Mouse (Mus musculus) C2C12 (cell line): ENCODE results near the gene Bcl2l13. TPM values are rescaled to one million over a fixed set of nuclear protein-coding genes. Genes with fewer than 3 reads are reported as not detected.

Experiments used
- H3K27me3 ChIP-seq: one replicate; pipeline ENCODE4 v1.6.1; 2011; ENCODE audit not compliant: control insufficient read depth, insufficient read depth, insufficient read length
- H3K36me3 ChIP-seq: one replicate; pipeline ENCODE4 v1.6.1; 2011; ENCODE audit not compliant: control insufficient read depth, insufficient read depth
- H3K4me3 ChIP-seq: one replicate; pipeline ENCODE4 v1.5.1; 2011; ENCODE audit warnings: mild to moderate bottlenecking, control low read depth; ENCODE audit not compliant: poor library complexity, insufficient read depth, severe bottlenecking
- H3K79me2 ChIP-seq: one replicate; pipeline ENCODE4 v1.6.1; 2011; ENCODE audit not compliant: control insufficient read depth, insufficient read depth
- H3K79me3 ChIP-seq: one replicate; pipeline ENCODE4 v1.6.1; 2011; ENCODE audit warnings: low read depth, control low read depth
- H3ac ChIP-seq: one replicate; pipeline ENCODE3; 2011; ENCODE audit warnings: low read depth; ENCODE audit not compliant: control insufficient read depth, insufficient read length
- CEBPB ChIP-seq: IDR thresholded peaks from one replicate; pipeline ENCODE4 v1.6.1; 2011; ENCODE audit warnings: low read depth, mild to moderate bottlenecking, control low read depth, moderate library complexity
- CTCF ChIP-seq: IDR thresholded peaks from one replicate; pipeline ENCODE4 v1.5.1; 2011; ENCODE audit not compliant: control insufficient read depth, insufficient read depth, insufficient read length
- FOSL1 ChIP-seq: IDR thresholded peaks from one replicate; pipeline ENCODE4 v1.8.0; 2011; ENCODE audit warnings: mild to moderate bottlenecking, low read length; ENCODE audit not compliant: poor library complexity, insufficient read depth, severe bottlenecking
- MAX ChIP-seq: IDR thresholded peaks from one replicate; pipeline ENCODE4 v1.6.1; 2011; ENCODE audit warnings: mild to moderate bottlenecking, control low read depth
- MYOD1 ChIP-seq: IDR thresholded peaks from one replicate; pipeline ENCODE4 v1.6.1; 2011; ENCODE audit warnings: low read depth; ENCODE audit not compliant: control insufficient read depth, insufficient read length
- MYOG ChIP-seq: IDR thresholded peaks from one replicate; pipeline ENCODE4 v1.6.1; 2011; ENCODE audit not compliant: control insufficient read depth, insufficient read length; ENCODE audit errors: extremely low read depth
- USF1 ChIP-seq: IDR thresholded peaks from one replicate; pipeline ENCODE4 v1.6.1; 2011; ENCODE audit warnings: low read depth, mild to moderate bottlenecking, control low read depth, moderate library complexity
- polyA plus RNA-seq: library from polyadenylated mRNA; unstranded; fragments of >200 nt; fragmentation: generic; extraction: Trizol; gene quantifications from one replicate; pipeline ENCODE4 v1.2.1, GENCODE M21; 2012; ENCODE audit warnings: missing spikeins

The Bcl2l13 gene
- polyA plus RNA-seq, 1 experiment = 24.6 TPM

DNA sequence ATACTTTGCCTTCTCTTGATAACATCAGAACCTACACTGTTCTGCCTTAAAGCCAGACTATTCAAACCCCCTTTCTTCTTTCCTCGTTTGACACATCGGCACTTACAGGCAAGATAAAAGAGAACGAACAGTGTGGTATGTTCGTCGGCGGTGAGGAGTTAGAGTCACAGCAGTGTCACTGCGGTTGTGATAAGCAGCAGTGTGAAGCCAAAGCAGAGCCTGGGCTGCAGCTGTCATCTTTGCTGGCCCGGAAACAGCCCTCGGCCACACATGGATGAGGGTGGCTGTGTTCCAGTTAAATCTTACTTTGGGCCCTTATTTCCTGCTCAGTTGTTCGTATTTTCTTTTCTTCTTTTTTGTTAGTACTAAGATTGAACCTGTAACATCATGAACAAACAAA lies 18.4 kb downstream of the Bcl2l13 start:
- TF ChIP-seq FOSL1 = no peak
- peak; percentile 97 for TF ChIP-seq MYOD1
- peak; percentile 7 for TF ChIP-seq MAX
- no peaks in the 10 kb centered on the region for H3K27me3 ChIP-seq
- no peak overlapping the region for H3K4me3 ChIP-seq
- peaks cover 20% of the 10 kb centered on the region for H3K36me3 ChIP-seq
- no peak overlapping the region for H3ac ChIP-seq
- H3K79me3 ChIP-seq = peaks cover 5% of the 10 kb centered on the region
- H3K79me2 ChIP-seq = peaks cover 35% of the 10 kb centered on the region

DNA sequence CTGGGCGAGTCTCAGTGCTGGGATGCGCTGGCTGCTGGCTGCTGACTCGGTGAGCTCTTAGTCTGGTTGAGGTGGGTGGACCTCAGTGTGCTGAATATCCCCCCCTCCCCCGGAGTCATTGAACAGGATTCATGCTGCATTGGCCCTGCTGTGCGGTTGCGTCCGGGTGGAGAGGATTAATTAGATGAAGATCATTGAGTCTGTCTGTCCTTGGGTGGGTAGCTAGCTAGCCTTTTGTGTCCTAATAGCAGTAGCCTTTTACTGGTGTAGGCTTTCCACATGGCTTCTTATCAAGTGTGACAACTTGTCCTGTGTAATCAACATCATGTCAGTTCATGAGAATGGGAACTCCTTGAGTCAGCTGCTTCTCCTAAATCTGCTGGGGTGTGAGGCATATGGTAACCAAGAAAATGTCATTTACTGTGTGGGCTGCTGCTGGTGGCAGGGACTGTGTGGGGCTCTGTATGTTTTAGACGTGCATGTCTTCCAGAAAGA lies 22.3 kb downstream of the Bcl2l13 start:
- Histone ChIP-seq H3K4me3 (no peak overlapping the region), H3K79me3 (peaks cover 14% of the 10 kb centered on the region), H3ac (no peak overlapping the region), H3K36me3 (peaks cover 8% of the 10 kb centered on the region), H3K27me3 (no peaks in the 10 kb centered on the region), H3K79me2 (peaks cover 58% of the 10 kb centered on the region)
- TF ChIP-seq CEBPB = no peak
- TF ChIP-seq MYOD1 = no peak
- TF ChIP-seq CTCF = no peak
- TF ChIP-seq MAX = no peak
- TF ChIP-seq FOSL1 = no peak
- no peak for TF ChIP-seq USF1
- TF ChIP-seq MYOG = no peak

DNA sequence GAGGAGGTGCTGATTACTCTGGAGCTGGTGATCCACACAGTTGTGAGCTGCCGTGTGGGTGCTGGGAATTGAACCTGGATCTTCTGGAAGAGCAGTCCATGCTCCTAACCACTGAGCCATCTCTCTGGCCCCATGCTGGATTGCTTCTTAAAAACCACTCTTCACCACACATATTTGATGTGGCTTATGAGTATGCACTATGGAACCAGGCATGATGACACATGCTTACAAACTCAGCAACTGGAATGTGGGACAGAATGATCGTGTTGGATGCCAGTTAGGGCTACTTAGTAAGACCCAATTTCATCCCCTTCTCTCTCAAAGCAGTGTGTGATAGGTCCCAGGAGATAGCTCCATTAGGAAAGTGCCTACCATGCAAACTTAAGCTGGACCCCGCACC lies 24.1 kb downstream of the Bcl2l13 start:
- Histone ChIP-seq H3K79me3 (peaks cover 16% of the 10 kb centered on the region), H3K36me3 (peaks cover 8% of the 10 kb centered on the region), H3K4me3 (no peak overlapping the region), H3K27me3 (no peaks in the 10 kb centered on the region), H3K79me2 (peaks cover 68% of the 10 kb centered on the region), H3ac (no peak overlapping the region)
- TF ChIP-seq MYOD1 (peak; percentile 53), USF1 (no peak), FOSL1 (peak; percentile 54)

DNA sequence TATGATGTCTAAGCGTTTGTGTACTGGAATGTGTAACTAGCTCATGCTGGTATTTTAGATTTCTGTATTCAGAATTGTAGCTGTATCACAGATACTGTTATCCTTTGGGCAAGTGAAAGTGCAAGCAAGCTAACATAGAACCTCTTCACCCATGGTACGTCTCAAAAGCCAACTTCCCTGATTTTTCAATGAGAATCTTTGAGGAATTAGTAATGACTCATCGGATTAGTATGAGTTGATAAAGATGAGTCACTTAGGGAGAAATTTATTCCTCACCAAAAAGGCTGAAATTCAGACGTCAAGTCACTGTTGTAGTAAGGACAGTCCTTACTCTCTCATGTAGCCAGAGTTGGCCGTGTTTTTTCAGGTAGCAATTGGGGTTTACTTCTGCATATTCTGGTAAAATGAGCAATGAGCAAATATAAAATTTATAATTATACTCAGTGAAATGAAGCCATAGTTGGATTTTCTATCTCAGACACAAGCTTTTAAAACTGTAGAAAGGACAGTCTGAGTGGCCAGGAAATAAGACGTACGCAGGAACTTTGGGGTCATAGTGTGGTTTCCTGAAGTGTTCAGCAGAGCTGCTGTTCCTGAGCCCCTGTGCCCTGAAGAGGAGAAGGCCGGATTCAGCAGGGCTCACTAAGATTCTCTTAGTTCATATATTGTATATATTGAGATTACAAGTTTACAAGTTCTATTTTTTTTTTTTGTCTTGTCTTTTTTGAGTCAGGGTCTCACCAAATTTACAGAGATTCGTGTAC lies 30.2 kb downstream of the Bcl2l13 start:
- no peak overlapping the region for H3K4me3 ChIP-seq

DNA sequence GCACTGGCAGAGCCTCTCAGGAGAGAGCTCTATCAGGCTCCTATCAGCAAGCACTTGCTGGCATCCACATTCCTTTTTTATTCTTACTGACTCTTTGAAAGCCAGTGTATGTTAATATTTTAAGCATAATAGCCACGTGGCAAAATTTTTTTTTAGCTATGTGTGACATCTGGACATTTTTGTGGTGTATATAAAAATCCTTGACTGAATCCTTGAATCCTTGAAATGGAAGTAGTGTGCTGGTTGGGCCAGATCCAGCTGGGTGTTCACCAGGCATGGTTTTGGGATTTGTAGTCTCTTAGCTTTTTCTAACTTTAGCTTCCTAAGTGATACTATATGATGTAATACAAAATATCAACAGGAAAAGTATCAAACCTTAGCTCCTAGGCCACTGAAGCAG lies 32.8 kb downstream of the Bcl2l13 start:
- H3ac ChIP-seq = no peak overlapping the region
- H3K79me2 ChIP-seq = peaks cover 13% of the 10 kb centered on the region
- no peaks in the 10 kb centered on the region for H3K27me3 ChIP-seq
- H3K36me3 ChIP-seq = peaks cover 14% of the 10 kb centered on the region
- no peak overlapping the region for H3K4me3 ChIP-seq
- peaks cover 10% of the 10 kb centered on the region for H3K79me3 ChIP-seq
- TF ChIP-seq CEBPB (no peak), FOSL1 (no peak), MYOD1 (no peak), USF1 (no peak), MYOG (no peak), CTCF (no peak), MAX (no peak)

More for the DNA sequence above, 30.2 kb downstream of the Bcl2l13 start:
- Histone ChIP-seq H3K27me3 (no peaks in the 10 kb centered on the region), H3K79me3 (peaks cover 15% of the 10 kb centered on the region), H3K36me3 (peaks cover 14% of the 10 kb centered on the region), H3ac (no peak overlapping the region), H3K79me2 (peaks cover 37% of the 10 kb centered on the region)
- TF ChIP-seq FOSL1 (peak; percentile 80), MYOG (no peak)

DNA sequence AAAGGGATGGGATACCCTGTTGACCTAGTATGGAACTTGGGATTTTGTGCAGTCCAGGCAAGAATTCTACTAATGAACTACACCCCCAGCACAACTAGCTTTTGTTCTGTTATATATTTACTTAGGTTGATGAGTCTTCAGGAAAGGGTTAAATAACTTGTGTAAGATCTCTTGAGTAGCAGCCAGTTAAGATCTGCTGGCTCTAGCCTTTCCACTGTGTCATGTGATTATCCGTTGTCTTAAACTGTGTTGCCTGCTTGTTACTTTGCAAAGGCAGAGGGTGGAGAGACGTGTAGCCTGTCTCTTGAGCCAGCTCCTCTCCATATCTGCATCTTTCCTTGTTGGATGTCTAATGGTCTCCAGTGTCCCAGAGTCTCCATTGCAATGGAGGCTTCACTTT lies 35.3 kb downstream of the Bcl2l13 start:
- TF ChIP-seq MYOG = no peak
- no peak for TF ChIP-seq FOSL1
- no peak for TF ChIP-seq USF1
- TF ChIP-seq MYOD1 = no peak
- TF ChIP-seq MAX = no peak
- Histone ChIP-seq H3K36me3 (peaks cover 14% of the 10 kb centered on the region), H3K27me3 (no peaks in the 10 kb centered on the region), H3ac (no peak overlapping the region), H3K79me2 (peaks cover 8% of the 10 kb centered on the region), H3K4me3 (no peak overlapping the region), H3K79me3 (peaks cover 8% of the 10 kb centered on the region)
